Mouse (Mus musculus) fat pad, adult 2 months (tissue): ENCODE data around the gene Tbc1d2b.

Source experiments
- DNase-seq: peaks from one replicate; pipeline ENCODE4 v3.0.0-alpha.2; 2011; ENCODE audit warnings: low read depth, low spot score; ENCODE audit errors: extremely low read depth

Tbc1d2b gene

GRCm38 (mm10) chr9:90265322-90266039 is 5.1 kb downstream of the Tbc1d2b start:
- DNase-seq: no peak

GRCm38 (mm10) chr9:90263340-90263679 is 7.3 kb downstream of the Tbc1d2b start:
- DNase-seq: no peak

GRCm38 (mm10) chr9:90262591-90263339 is 7.8 kb downstream of the Tbc1d2b start:
- DNase-seq: no peak

GRCm38 (mm10) chr9:90262063-90262462 is 8.5 kb downstream of the Tbc1d2b start:
- no peak for DNase-seq

GRCm38 (mm10) chr9:90260600-90261375 is 9.8 kb downstream of the Tbc1d2b start:
- DNase-seq: no peak

- DNase-seq: no peak
Observed at GRCm38 (mm10) chr9:90260079-90260478, 10.5 kb downstream of the Tbc1d2b start.

GRCm38 (mm10) chr9:90259400-90259950 is 11.1 kb downstream of the Tbc1d2b start:
- DNase-seq: no peak

- DNase-seq: no peak
Observed at GRCm38 (mm10) chr9:90257754-90258531, 12.7 kb downstream of the Tbc1d2b start.

GRCm38 (mm10) chr9:90257220-90257619 is 13.4 kb downstream of the Tbc1d2b start:
- DNase-seq: no peak

- no peak for DNase-seq
Observed at GRCm38 (mm10) chr9:90255844-90256405, 14.7 kb downstream of the Tbc1d2b start.

- no peak for DNase-seq
Observed at GRCm38 (mm10) chr9:90253181-90253580, 17.4 kb downstream of the Tbc1d2b start.

- DNase-seq: no peak
Observed at GRCm38 (mm10) chr9:90250964-90251750, 19.4 kb downstream of the Tbc1d2b start.

GRCm38 (mm10) chr9:90250141-90250775 is 20.3 kb downstream of the Tbc1d2b start:
- DNase-seq: no peak

- DNase-seq: no peak
Observed at GRCm38 (mm10) chr9:90249036-90249435, 21.6 kb downstream of the Tbc1d2b start.

- DNase-seq: no peak
Observed at GRCm38 (mm10) chr9:90248326-90248725, 22.3 kb downstream of the Tbc1d2b start.

- no peak for DNase-seq
Observed at GRCm38 (mm10) chr9:90247316-90247715, 23.3 kb downstream of the Tbc1d2b start.

- DNase-seq: no peak
Observed at GRCm38 (mm10) chr9:90245781-90246180, 24.8 kb downstream of the Tbc1d2b start.

GRCm38 (mm10) chr9:90245206-90245605 is 25.4 kb downstream of the Tbc1d2b start:
- DNase-seq: no peak
